Mouse (Mus musculus): Measurements from ENCODE around the gene Gfod1. TPM values are rescaled to one million over a fixed set of nuclear protein-coding genes. Genes with fewer than 3 reads are reported as not detected.

Gene Gfod1
- polyA plus RNA-seq, 1 experiment: 10.4 TPM

- under 1% methylated on average over 77 of the region's 78 CpGs for WGBS
- TF ChIP-seq POLR2A (IDR thresholded peaks at IDR 0.05; ENCODE audit: borderline replicate concordance, control insufficient read depth, low read depth, low read length): peak; percentile 44; the same call in 1 of the 2 replicates
- TF ChIP-seq CTCF (IDR thresholded peaks at IDR 0.05; ENCODE audit: control insufficient read depth, insufficient read depth, low read length): no peak
- Histone ChIP-seq H3K4me3 (replicated peaks; ENCODE audit: control insufficient read depth, low read depth, low read length) (peak overlapping the region; percentile 86), H3K4me1 (ENCODE audit: control insufficient read depth, insufficient read depth, low read length) (peaks cover 5% of the 10 kb centered on the region; the same call in 1 of the 2 replicates), H3K27ac (ENCODE audit: control insufficient read depth, insufficient read depth, low read depth, low read length, poor library complexity) (peak overlapping the region; percentile 96)
Measured at GRCm38 (mm10) chr13:43303161-43303965, 609 bp downstream of the Gfod1 start.

GRCm38 (mm10) chr13:43302651-43303160, 1.3 kb downstream of the Gfod1 start:
- H3K4me3 ChIP-seq (replicated peaks; ENCODE audit: control insufficient read depth, low read depth, low read length): peak overlapping the region; percentile 86
- under 1% methylated on average over 19 of the region's 19 CpGs for WGBS

GRCm38 (mm10) chr13:43302239-43302638, 1.7 kb downstream of the Gfod1 start:
- Histone ChIP-seq H3K4me1 (ENCODE audit: control insufficient read depth, insufficient read depth, low read length) (peaks cover 10% of the 10 kb centered on the region; the same call in 1 of the 2 replicates), H3K4me3 (replicated peaks; ENCODE audit: control insufficient read depth, low read depth, low read length) (peak overlapping the region; percentile 31), H3K27ac (ENCODE audit: control insufficient read depth, insufficient read depth, low read depth, low read length, poor library complexity) (no peak overlapping the region)
- TF ChIP-seq POLR2A (IDR thresholded peaks at IDR 0.05; ENCODE audit: borderline replicate concordance, control insufficient read depth, low read depth, low read length) (no peak), CTCF (IDR thresholded peaks at IDR 0.05; ENCODE audit: control insufficient read depth, insufficient read depth, low read length) (no peak)
- 9% methylated on average over 11 of the region's 11 CpGs for WGBS

More at GRCm38 (mm10) chr13:43302651-43303160, 1.3 kb downstream of the Gfod1 start:
- TF ChIP-seq CTCF (IDR thresholded peaks at IDR 0.05; ENCODE audit: control insufficient read depth, insufficient read depth, low read length): no peak
- TF ChIP-seq POLR2A (IDR thresholded peaks at IDR 0.05; ENCODE audit: borderline replicate concordance, control insufficient read depth, low read depth, low read length): no peak
- peak overlapping the region; percentile 34 for H3K27ac ChIP-seq (ENCODE audit: control insufficient read depth, insufficient read depth, low read depth, low read length, poor library complexity)
- peaks cover 5% of the 10 kb centered on the region; the same call in 1 of the 2 replicates for H3K4me1 ChIP-seq (ENCODE audit: control insufficient read depth, insufficient read depth, low read length)

- peak overlapping the region; percentile 67 for H3K27ac ChIP-seq (ENCODE audit: control insufficient read depth, insufficient read depth, low read depth, low read length, poor library complexity)
- H3K4me1 ChIP-seq (ENCODE audit: control insufficient read depth, insufficient read depth, low read length): peaks cover 17% of the 10 kb centered on the region
- TF ChIP-seq POLR2A (IDR thresholded peaks at IDR 0.05; ENCODE audit: borderline replicate concordance, control insufficient read depth, low read depth, low read length) (no peak), CTCF (IDR thresholded peaks at IDR 0.05; ENCODE audit: control insufficient read depth, insufficient read depth, low read length) (no peak)
- WGBS: 2% methylated on average over 9 of the region's 9 CpGs
- H3K4me3 ChIP-seq (replicated peaks; ENCODE audit: control insufficient read depth, low read depth, low read length): peak overlapping the region; percentile 17
Measured at GRCm38 (mm10) chr13:43300906-43301305, 3.1 kb downstream of the Gfod1 start.

- TF ChIP-seq POLR2A (IDR thresholded peaks at IDR 0.05; ENCODE audit: borderline replicate concordance, control insufficient read depth, low read depth, low read length) (no peak), CTCF (IDR thresholded peaks at IDR 0.05; ENCODE audit: control insufficient read depth, insufficient read depth, low read length) (no peak)
- Histone ChIP-seq H3K4me1 (ENCODE audit: control insufficient read depth, insufficient read depth, low read length) (peaks cover 17% of the 10 kb centered on the region), H3K27ac (ENCODE audit: control insufficient read depth, insufficient read depth, low read depth, low read length, poor library complexity) (no peak overlapping the region), H3K4me3 (replicated peaks; ENCODE audit: control insufficient read depth, low read depth, low read length) (no peak overlapping the region)
- WGBS: 70% methylated on average over 5 of the region's 5 CpGs
Measured at GRCm38 (mm10) chr13:43300366-43300765, 3.6 kb downstream of the Gfod1 start.

- Histone ChIP-seq H3K27ac (ENCODE audit: control insufficient read depth, insufficient read depth, low read depth, low read length, poor library complexity) (no peak overlapping the region), H3K4me1 (ENCODE audit: control insufficient read depth, insufficient read depth, low read length) (peaks cover 16% of the 10 kb centered on the region), H3K4me3 (replicated peaks; ENCODE audit: control insufficient read depth, low read depth, low read length) (no peak overlapping the region)
- TF ChIP-seq CTCF (IDR thresholded peaks at IDR 0.05; ENCODE audit: control insufficient read depth, insufficient read depth, low read length) (no peak), POLR2A (IDR thresholded peaks at IDR 0.05; ENCODE audit: borderline replicate concordance, control insufficient read depth, low read depth, low read length) (no peak)
- 72% methylated on average over 5 of the region's 5 CpGs for WGBS
Measured at GRCm38 (mm10) chr13:43299171-43299570, 4.8 kb downstream of the Gfod1 start.

- TF ChIP-seq CTCF (IDR thresholded peaks at IDR 0.05; ENCODE audit: control insufficient read depth, insufficient read depth, low read length) (no peak), POLR2A (IDR thresholded peaks at IDR 0.05; ENCODE audit: borderline replicate concordance, control insufficient read depth, low read depth, low read length) (no peak)
- H3K4me1 ChIP-seq (ENCODE audit: control insufficient read depth, insufficient read depth, low read length): peaks cover 16% of the 10 kb centered on the region
- H3K27ac ChIP-seq (ENCODE audit: control insufficient read depth, insufficient read depth, low read depth, low read length, poor library complexity): peak overlapping the region; percentile 36; the same call in 1 of the 2 replicates
- 88% methylated on average over 5 of the region's 5 CpGs for WGBS
- no peak overlapping the region for H3K4me3 ChIP-seq (replicated peaks; ENCODE audit: control insufficient read depth, low read depth, low read length)
Measured at GRCm38 (mm10) chr13:43297526-43297925, 6.4 kb downstream of the Gfod1 start.

GRCm38 (mm10) chr13:43296140-43296805, 7.7 kb downstream of the Gfod1 start:
- peak overlapping the region; percentile 89 for H3K27ac ChIP-seq (ENCODE audit: control insufficient read depth, insufficient read depth, low read depth, low read length, poor library complexity)
- no peak overlapping the region for H3K4me3 ChIP-seq (replicated peaks; ENCODE audit: control insufficient read depth, low read depth, low read length)
- TF ChIP-seq CTCF (IDR thresholded peaks at IDR 0.05; ENCODE audit: control insufficient read depth, insufficient read depth, low read length): no peak
- no peak for TF ChIP-seq POLR2A (IDR thresholded peaks at IDR 0.05; ENCODE audit: borderline replicate concordance, control insufficient read depth, low read depth, low read length)
- peaks cover 13% of the 10 kb centered on the region for H3K4me1 ChIP-seq (ENCODE audit: control insufficient read depth, insufficient read depth, low read length)
- WGBS: 51% methylated on average over 7 of the region's 7 CpGs

Data from bone marrow, adult 2 months (tissue).